Mouse (Mus musculus) lung, adult 10 weeks (tissue): ENCODE data around the gene Smc6. TPM values are rescaled to one million over a fixed set of nuclear protein-coding genes. Genes with fewer than 3 reads are reported as not detected.

Experiments
- polyA plus RNA-seq: library from polyadenylated mRNA; stranded (reverse); fragments of 350-450 nt; fragmentation: Illumina TruSeq; extraction: RNeasy Lipid Tissue Mini Kit (QIAGEN cat#74804); gene quantifications from one replicate; pipeline ENCODE4 v1.2.3, GENCODE M21; 2014; ENCODE audit warnings: low read depth, low replicate concordance; ENCODE audit not compliant: insufficient read depth

Gene Smc6
- 18.7 TPM for polyA plus RNA-seq

DNA sequence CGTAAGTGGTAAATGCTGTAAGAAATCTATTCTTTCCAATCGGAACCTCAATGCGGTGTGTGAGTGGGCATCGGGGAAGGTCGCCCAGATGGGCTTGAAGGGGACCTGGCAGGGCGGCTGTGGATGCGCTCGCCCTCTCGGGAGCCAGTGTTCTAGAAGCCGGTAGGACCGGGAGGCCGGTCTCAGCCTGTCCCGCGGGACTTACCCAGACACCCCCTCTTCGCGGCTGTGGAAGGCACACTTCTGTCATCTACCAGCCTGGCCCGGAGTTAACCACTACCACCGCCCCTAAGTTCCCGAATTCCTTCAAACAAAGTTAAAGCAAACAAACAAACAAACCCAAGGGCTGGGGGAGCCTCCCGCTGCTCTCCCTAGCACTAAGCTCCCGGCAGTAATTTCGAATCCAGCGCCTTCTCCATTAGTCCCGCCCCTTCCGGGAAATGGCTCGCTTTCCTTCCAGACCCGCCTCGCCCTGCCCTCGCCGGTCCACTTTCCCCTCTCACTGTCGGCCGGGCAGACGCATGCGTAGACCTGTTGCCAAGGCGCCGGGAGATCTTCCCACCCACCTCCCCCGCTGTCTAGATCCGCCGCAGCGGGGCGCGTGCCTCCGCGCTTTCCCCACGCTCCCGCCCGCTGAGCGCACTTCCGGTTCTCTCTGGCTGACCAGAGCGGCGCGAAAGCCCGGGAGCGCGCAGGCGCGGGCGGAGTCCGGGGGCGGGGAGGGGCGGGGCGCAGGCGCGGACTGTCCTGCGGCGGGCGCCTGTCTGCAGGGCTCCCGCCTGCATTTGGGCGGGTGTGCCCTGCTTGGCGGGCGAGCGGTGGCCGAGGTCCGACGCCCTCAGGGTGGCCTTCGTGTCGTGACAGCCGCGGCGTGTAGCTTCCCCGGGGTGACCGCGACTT is at the start of gene Smc6, which contains the start of gene Gen1:
Smc6 (plus strand) TSS at position 505 of the 900 bp plus-strand sequence.
Gen1 (minus strand) TSS at position 420 of the 900 bp plus-strand sequence.

Other genes starting within 250 kb of the Smc6 start
- gene Kcns3, start 114.8 kb upstream of the Smc6 start, polyA plus RNA-seq, result 7.2 TPM
- not detected for gene Msgn1, start 56.9 kb upstream of the Smc6 start, polyA plus RNA-seq
- gene Gen1, start 85 bp upstream of the Smc6 start, polyA plus RNA-seq, result 0.25 TPM
- 9.8 TPM for gene Vsnl1, start 170.7 kb downstream of the Smc6 start, polyA plus RNA-seq
- gene Rad51ap2, start 190.2 kb downstream of the Smc6 start, polyA plus RNA-seq, result not detected